Comparison of ENCODE assay signal across 7 mouse cellular contexts in the genomic region with DNA sequence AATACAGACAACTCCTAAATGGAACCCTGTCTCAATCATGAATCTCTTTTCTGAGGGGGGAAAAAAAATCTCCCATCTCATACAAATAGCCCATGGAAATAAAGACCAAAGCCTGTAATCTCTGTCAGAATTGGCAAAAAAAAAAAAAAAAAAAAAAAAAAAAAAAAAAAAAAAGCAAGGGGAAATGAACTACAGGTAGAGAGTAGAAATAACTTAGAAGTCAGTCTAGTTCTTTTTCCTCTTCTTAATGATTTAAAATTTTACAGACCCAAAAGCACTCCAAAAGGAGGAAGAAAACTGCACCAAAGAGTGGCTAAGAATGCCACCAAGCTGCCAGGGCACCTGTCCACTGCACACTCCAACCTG. TPM values are rescaled to one million over a fixed set of nuclear protein-coding genes. Genes with fewer than 3 reads are reported as not detected.
DNase-seq lines count a peak whose midpoint lies in the region; ATAC-seq and TF ChIP-seq lines count a peak whose summit lies in the region.

No protein-coding gene starts in this region.

- peak overlapping the region; percentile 85 for H3K27ac ChIP-seq in embryonic facial prominence, embryonic 15.5 days (replicated peaks)
- no peak overlapping the region for H3K27ac ChIP-seq in limb, embryonic 10.5 days
- peak overlapping the region; percentile 78; the same call in 1 of the 2 replicates for H3K27ac ChIP-seq in neural tube, embryonic 15.5 days (replicated peaks)

- no peaks in the 10 kb centered on the region for H3K27me3 ChIP-seq in embryonic facial prominence, embryonic 15.5 days
- H3K27me3 ChIP-seq in limb, embryonic 10.5 days (ENCODE audit: low read depth, poor library complexity, severe bottlenecking), result peaks cover 23% of the 10 kb centered on the region
- H3K27me3 ChIP-seq in neural tube, embryonic 15.5 days (replicated peaks), result no peaks in the 10 kb centered on the region

- peaks cover 7% of the 10 kb centered on the region for H3K4me1 ChIP-seq in lung, adult 2 months (ENCODE audit: control insufficient read depth, insufficient read depth, low read length)
- H3K4me1 ChIP-seq in embryonic facial prominence, embryonic 15.5 days, result 0 out of 2 replicates have a peak, but pooled peaks cover 4% of the 10 kb centered on the region
- peaks cover 12% of the 10 kb centered on the region for H3K4me1 ChIP-seq in limb, embryonic 10.5 days
- 0 out of 2 replicates have a peak, but pooled peaks cover 9% of the 10 kb centered on the region for H3K4me1 ChIP-seq in neural tube, embryonic 15.5 days

- H3K4me2 ChIP-seq in embryonic facial prominence, embryonic 15.5 days (replicated peaks), result peak overlapping the region; percentile 97
- H3K4me2 ChIP-seq in neural tube, embryonic 15.5 days, result peak overlapping the region; percentile 94

- no peak for DNase-seq in lung, adult 2 months
- no peak for DNase-seq in lung, postnatal 36 days
- DNase-seq in limb, embryonic 10.5 days (ENCODE audit: low spot score), result no peak
- no peak for DNase-seq in layer of hippocampus, adult 8-10 months (ENCODE audit: low spot score in 2 of 2)
- no peak for DNase-seq in left cerebral cortex, adult 18-20 months (ENCODE audit: low spot score in 2 of 2)

- no peaks in the 10 kb centered on the region for H3K9me3 ChIP-seq in embryonic facial prominence, embryonic 15.5 days (replicated peaks)
- H3K9me3 ChIP-seq in limb, embryonic 10.5 days (replicated peaks), result no peaks in the 10 kb centered on the region
- H3K9me3 ChIP-seq in neural tube, embryonic 15.5 days (replicated peaks), result no peaks in the 10 kb centered on the region

- TF ChIP-seq POLR2A in lung, adult 2 months (IDR thresholded peaks at IDR 0.05; ENCODE audit: borderline replicate concordance, extremely low read depth, low read depth, low read length), result no peak

- H3K4me3 ChIP-seq in lung, adult 2 months (replicated peaks; ENCODE audit: extremely low read depth, low read depth, low read length), result peak overlapping the region; percentile 93
- H3K4me3 ChIP-seq in embryonic facial prominence, embryonic 15.5 days (replicated peaks), result peak overlapping the region; percentile 81
- peak overlapping the region; percentile 79 for H3K4me3 ChIP-seq in limb, embryonic 10.5 days
- H3K4me3 ChIP-seq in neural tube, embryonic 15.5 days (replicated peaks), result peak overlapping the region; percentile 90

- peak overlapping the region; percentile 58 for H3K9ac ChIP-seq in embryonic facial prominence, embryonic 15.5 days
- peak overlapping the region; percentile 83 for H3K9ac ChIP-seq in neural tube, embryonic 15.5 days (replicated peaks)

- no peaks in the 10 kb centered on the region for H3K36me3 ChIP-seq in embryonic facial prominence, embryonic 15.5 days
- no peaks in the 10 kb centered on the region for H3K36me3 ChIP-seq in limb, embryonic 10.5 days
- no peaks in the 10 kb centered on the region for H3K36me3 ChIP-seq in neural tube, embryonic 15.5 days

- no peak for ATAC-seq in embryonic facial prominence, embryonic 15.5 days (ENCODE audit: insufficient number of reproducible peaks, low FRiP score, low TSS enrichment, low read depth)
- no peak for ATAC-seq in neural tube, embryonic 15.5 days (ENCODE audit: low FRiP score)

- TF ChIP-seq CTCF in lung, adult 2 months (IDR thresholded peaks at IDR 0.05; ENCODE audit: insufficient read depth, low read length), result no peak

RNA-seq across cellular contexts. Expression of gene Ahr, which starts 1.1 kb away (rescaled TPM):
- polyA plus RNA-seq in lung, adult 2 months (2012; rRNA removed), result 31.6 and 37.1 TPM in 2 replicates
- polyA plus RNA-seq in embryonic facial prominence, embryonic 15.5 days (2015; fragmentation: Nextera tagmentation; extraction: Ambion mirVana), result 19.6 and 21.1 TPM in 2 replicates
- 0.75 and 1.2 TPM in 2 replicates for polyA plus RNA-seq in limb, embryonic 10.5 days (2016; fragmentation: Nextera tagmentation; extraction: Ambion mirVana)
- 4.5 and 7.3 TPM in 2 replicates for polyA plus RNA-seq in neural tube, embryonic 15.5 days (2015; fragmentation: Nextera tagmentation; extraction: Ambion mirVana)
- total RNA-seq in layer of hippocampus, adult 8-10 months (2022), result 1 to 10 TPM; 6.9 to 8.9 (median 7.6) TPM
- total RNA-seq in left cerebral cortex, adult 18-20 months (2021), result 1 to 10 TPM; 6.5 to 7.7 TPM
